Mouse (Mus musculus): Measurements from ENCODE around the gene Tagap.

DNA sequence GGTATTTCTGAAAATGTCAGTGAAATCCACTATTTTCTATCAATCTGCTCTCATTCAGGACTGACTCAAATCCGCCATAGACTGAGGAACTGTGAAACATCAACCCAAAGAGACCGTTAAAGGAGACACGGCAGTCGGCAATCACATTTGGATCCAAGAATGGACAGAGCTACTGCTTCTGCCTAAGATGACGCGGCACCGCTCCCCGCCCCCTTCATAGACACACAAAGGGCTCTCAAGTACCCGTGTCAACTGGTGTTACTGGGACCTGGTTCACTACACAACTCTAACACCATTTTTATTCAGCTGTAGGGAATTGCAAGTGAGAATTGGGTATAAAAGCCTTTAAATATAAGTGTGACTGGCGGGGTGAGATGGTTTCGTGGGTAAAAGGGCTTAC lies 42.7 kb upstream of the Tagap start:
- no peak for TF ChIP-seq POLR2A (IDR thresholded peaks at IDR 0.05; ENCODE audit: control insufficient read depth, low read depth, low read length)
- no peak for TF ChIP-seq CTCF (IDR thresholded peaks at IDR 0.05; ENCODE audit: control insufficient read depth, insufficient read depth, insufficient replicate concordance, low read depth, low read length)
